Mouse (Mus musculus) CH12.LX (cell line): ENCODE data around the gene Dck. TPM values are rescaled to one million over a fixed set of nuclear protein-coding genes. Genes with fewer than 3 reads are reported as not detected.

ENCODE experiments used
- DNase-seq: peaks from one replicate; pipeline ENCODE4 v3.0.0-alpha.2; 2013; ENCODE audit errors: extremely low read depth
- H3K27ac ChIP-seq: 2 replicates; pipeline ENCODE4 v1.5.1; 2012; ENCODE audit warnings: low read depth, mild to moderate bottlenecking, control low read depth, moderate library complexity; ENCODE audit not compliant: insufficient read depth
- H3K27me3 ChIP-seq: replicated peaks from 2 replicates; pipeline ENCODE3; 2012; ENCODE audit warnings: inconsistent platforms
- H3K36me3 ChIP-seq, 2 experiments: replicated peaks in 1 of 2; 2 replicates each; pipeline versions ENCODE3 to v1.6.1; 2012; ENCODE audit warnings: inconsistent platforms in 1 of 2, low read length in 1 of 2, mild to moderate bottlenecking in 1 of 2, mixed read lengths in 1 of 2, moderate library complexity in 1 of 2; ENCODE audit not compliant: control insufficient read depth in 1 of 2, insufficient read depth in 1 of 2
- H3K4me1 ChIP-seq, 2 experiments: 2 replicates each; pipeline ENCODE4 v1.6.1; 2012; ENCODE audit warnings: inconsistent platforms in 1 of 2, moderate library complexity in 1 of 2; ENCODE audit not compliant: insufficient read depth in 2 of 2, control insufficient read depth in 1 of 2
- H3K4me2 ChIP-seq: 2 replicates; pipeline ENCODE4 v1.6.1; 2012; ENCODE audit warnings: low read depth, mild to moderate bottlenecking, control low read depth; ENCODE audit not compliant: poor library complexity, insufficient read depth, severe bottlenecking
- H3K4me3 ChIP-seq, 3 experiments: fragments of 150-350 bp in 1 of 3; sonication (generic) in 1 of 3; replicated peaks in 1 of 3; 2 replicates each; pipeline versions ENCODE3 to v1.5.1; 2011 to 2012; ENCODE audit warnings: low read depth in 2 of 3, low read length in 2 of 3, mild to moderate bottlenecking in 2 of 3, moderate library complexity in 2 of 3, control low read depth in 1 of 3, improper control_type of control experiment in 1 of 3, inconsistent platforms in 1 of 3, mixed read lengths in 1 of 3; ENCODE audit not compliant: poor library complexity in 1 of 3
- H3K79me2 ChIP-seq: replicated peaks from 2 replicates; pipeline ENCODE4 v1.6.1; 2012; ENCODE audit warnings: mild to moderate bottlenecking, moderate library complexity; ENCODE audit not compliant: control insufficient read depth, poor library complexity, insufficient read depth, severe bottlenecking; ENCODE audit errors: extremely low read depth
- H3K9ac ChIP-seq: 2 replicates; pipeline ENCODE4 v1.6.1; 2012; ENCODE audit warnings: low read depth, mild to moderate bottlenecking, control low read depth, moderate library complexity; ENCODE audit not compliant: insufficient read depth
- H3K9me3 ChIP-seq: replicated peaks from 2 replicates; pipeline ENCODE3; 2012; ENCODE audit warnings: low read length, inconsistent platforms, mixed read lengths
- CHD1 ChIP-seq: IDR thresholded peaks from 2 replicates; pipeline ENCODE4 v1.6.1; 2012; ENCODE audit warnings: low read depth, low read length, improper control_type of control experiment, inconsistent platforms
- CTCF ChIP-seq, 2 experiments: IDR thresholded peaks in 1 of 2; conservative IDR thresholded peaks in 1 of 2; 2 replicates each; pipeline ENCODE4 v1.5.1; 2011 to 2012; ENCODE audit warnings: low read depth in 2 of 2, low read length in 2 of 2, improper control_type of control experiment in 1 of 2, inconsistent platforms in 1 of 2, mild to moderate bottlenecking in 1 of 2, moderate library complexity in 1 of 2
- HCFC1 ChIP-seq: IDR thresholded peaks from 2 replicates; pipeline ENCODE4 v1.6.1; 2012; ENCODE audit warnings: low read depth, mild to moderate bottlenecking, inconsistent platforms, low read length, improper control_type of control experiment
- JUN ChIP-seq: IDR thresholded peaks from 2 replicates; pipeline ENCODE4 v1.6.1; 2011; ENCODE audit warnings: low read depth, mild to moderate bottlenecking, low read length, improper control_type of control experiment, moderate library complexity; ENCODE audit not compliant: insufficient read depth
- JUND ChIP-seq: conservative IDR thresholded peaks from 2 replicates; pipeline ENCODE4 v1.6.1; 2011; ENCODE audit warnings: low read depth, low read length, improper control_type of control experiment
- KAT2A ChIP-seq: IDR thresholded peaks from 2 replicates; pipeline ENCODE4 v1.6.1; 2012; ENCODE audit warnings: low read length, improper control_type of control experiment, inconsistent platforms; ENCODE audit not compliant: insufficient replicate concordance
- MEF2A ChIP-seq: IDR thresholded peaks from 2 replicates; pipeline ENCODE4 v1.6.1; 2014; ENCODE audit warnings: low read depth, mild to moderate bottlenecking, inconsistent platforms, low read length, improper control_type of control experiment, borderline replicate concordance
- MYC ChIP-seq: IDR thresholded peaks from 2 replicates; pipeline ENCODE4 v1.6.1; 2011; ENCODE audit warnings: low read depth, mild to moderate bottlenecking, improper control_type of control experiment, low read length
- NRF1 ChIP-seq: IDR thresholded peaks from 2 replicates; pipeline ENCODE4 v1.6.1; 2014; ENCODE audit warnings: low read depth, mild to moderate bottlenecking, inconsistent platforms, low read length, improper control_type of control experiment, moderate library complexity
- SIN3A ChIP-seq: IDR thresholded peaks from 2 replicates; pipeline ENCODE4 v1.6.1; 2012; ENCODE audit warnings: low read length, improper control_type of control experiment, inconsistent platforms
- TBP ChIP-seq: conservative IDR thresholded peaks from 2 replicates; pipeline ENCODE4 v1.6.1; 2011; ENCODE audit warnings: low read depth, low read length, improper control_type of control experiment
- TCF12 ChIP-seq: IDR thresholded peaks from 2 replicates; pipeline ENCODE4 v1.6.1; 2014; ENCODE audit warnings: low read depth, mild to moderate bottlenecking, inconsistent platforms, low read length, improper control_type of control experiment
- USF2 ChIP-seq: conservative IDR thresholded peaks from 2 replicates; pipeline ENCODE4 v1.6.1; 2011; ENCODE audit warnings: low read depth, low read length, improper control_type of control experiment
- ZNF384 ChIP-seq: IDR thresholded peaks from 2 replicates; pipeline ENCODE4 v1.6.1; 2012; ENCODE audit warnings: low read depth, low read length, improper control_type of control experiment, inconsistent platforms
- dilution Hi-C: fragments of 300-500 bp; cut with MboI; formaldehyde crosslinking; loops from 2 replicates; pipeline ENCODE4 v1.14.3; 2020; ENCODE audit warnings: low sequenced_read_pairs; ENCODE audit not compliant: extremely low pct_unique_long_range_greater_than_20kb, extremely low pct_ligation_motif_present
- in situ Hi-C: fragments of 300-500 bp; cut with MboI; formaldehyde crosslinking; loops from 3 replicates; pipeline ENCODE4 v1.14.3; 2019; ENCODE audit warnings: low sequenced_read_pairs, low pct_ligation_motif_present, low pct_unique_long_range_greater_than_20kb, mixed read lengths
- polyA plus RNA-seq: library from polyadenylated mRNA; unstranded; fragments of >175 nt; gene quantifications from 2 replicates; pipeline ENCODE4 v1.2.1, GENCODE M21; 2012; ENCODE audit warnings: low read depth; ENCODE audit not compliant: insufficient read length
- total RNA-seq, 2 experiments: library from RNA; depleted of rRNA; stranded (reverse); fragments of 300-350 nt in 1 of 2; fragments of >200 nt in 1 of 2; gene quantifications; 2 replicates each; pipeline ENCODE4 v1.2.3; 2012 to 2014

Gene Dck
- total and polyA plus RNA-seq, 3 experiments, result 13.7 to 33.9 (median 25.5) TPM

DNA sequence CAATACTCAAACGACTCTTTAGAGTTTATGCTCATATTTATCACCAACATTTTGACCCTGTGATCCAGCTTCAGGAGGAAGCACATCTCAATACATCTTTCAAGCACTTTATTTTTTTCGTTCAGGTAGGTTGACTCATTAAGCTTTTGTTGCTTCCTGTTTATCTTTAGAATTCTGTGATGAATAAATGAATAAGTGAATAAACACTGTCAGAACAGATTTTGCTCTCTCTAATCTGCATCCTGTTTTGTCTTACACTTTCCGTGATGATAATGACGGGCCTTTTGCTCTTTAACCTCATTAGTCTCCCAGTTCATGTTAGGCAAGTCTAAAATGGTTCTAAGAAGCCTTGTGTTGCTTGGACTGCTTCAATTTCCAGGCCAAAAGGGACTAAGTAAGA is 11.6 kb upstream of the Dck start:
- peaks cover 0 to 43% of the 10 kb centered on the region in 2 experiments for H3K36me3 ChIP-seq
- TF ChIP-seq CTCF (conservative IDR thresholded peaks at IDR 0.05 in 1 of 2, IDR thresholded peaks at IDR 0.05 in 1 of 2; ENCODE audit: low read depth in 2 of 2, low read length in 2 of 2), result no peak
- TF ChIP-seq USF2, result no peak
- no peak for TF ChIP-seq JUN
- no peak for TF ChIP-seq KAT2A
- no peak for TF ChIP-seq CHD1
- no peak for TF ChIP-seq MEF2A
- TF ChIP-seq HCFC1, result no peak
- no peak for TF ChIP-seq NRF1
- TF ChIP-seq TCF12, result no peak
- no peak for TF ChIP-seq MYC
- no peak for TF ChIP-seq JUND
- no peak overlapping the region for H3K27ac ChIP-seq
- H3K79me2 ChIP-seq, result no peaks in the 10 kb centered on the region
- no peaks in the 10 kb centered on the region for H3K9me3 ChIP-seq
- H3K4me3 ChIP-seq, result no peak overlapping the region
- in situ Hi-C loops (no loop called here), dilution Hi-C loops (no loop called here)
- H3K27me3 ChIP-seq, result no peaks in the 10 kb centered on the region
- H3K4me2 ChIP-seq, result no peak overlapping the region
- no peaks in the 10 kb centered on the region for H3K4me1 ChIP-seq
- H3K9ac ChIP-seq, result no peak overlapping the region
- DNase-seq, result no peak

DNA sequence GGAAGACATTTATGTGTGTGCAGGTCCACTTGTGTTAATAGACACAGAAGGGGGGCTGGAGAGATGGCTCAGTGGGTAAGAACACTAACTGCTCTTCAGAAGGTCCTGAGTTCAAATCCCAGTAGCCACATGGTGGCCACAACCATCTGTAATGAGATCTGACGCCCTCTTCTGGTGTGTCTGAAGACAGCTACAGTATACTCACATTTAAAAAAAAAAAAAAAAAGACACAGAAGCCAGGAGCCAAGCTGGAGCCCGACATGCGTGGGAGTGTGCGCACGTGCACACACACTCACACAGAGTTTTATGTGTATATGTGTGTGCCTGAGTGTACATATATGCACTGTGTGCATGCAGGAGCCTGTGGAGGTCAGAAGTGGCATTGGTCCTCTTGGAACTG is 2.2 kb upstream of the Dck start:
- dilution Hi-C loops (no loop called here), in situ Hi-C loops (no loop called here)
- Histone ChIP-seq H3K9ac (no peak overlapping the region), H3K4me1 (peaks cover 2 to 24% of the 10 kb centered on the region in 2 experiments; a peak in 2 of 4 replicates), H3K79me2 (no peaks in the 10 kb centered on the region; the same call in 1 of the 2 replicates), H3K9me3 (no peaks in the 10 kb centered on the region), H3K4me3 (no peak overlapping the region), H3K4me2 (no peak overlapping the region), H3K27ac (no peak overlapping the region), H3K27me3 (no peaks in the 10 kb centered on the region), H3K36me3 (peaks cover 0 to 12% of the 10 kb centered on the region in 2 experiments)
- TF ChIP-seq CTCF (conservative IDR thresholded peaks at IDR 0.05 in 1 of 2, IDR thresholded peaks at IDR 0.05 in 1 of 2; ENCODE audit: low read depth in 2 of 2, low read length in 2 of 2), result peak in 1 of 2 experiments; percentile 10; a peak in 1 of 4 replicates
- TF ChIP-seq SIN3A, result no peak
- TF ChIP-seq ZNF384, result peak; percentile 66
- no peak for TF ChIP-seq TBP
- no peak for DNase-seq
